Mouse (Mus musculus) thymus, postnatal 4 days (tissue): Measurements from ENCODE around the gene Srf.

Experiments used
- DNase-seq: peaks from one replicate; pipeline ENCODE4 v3.0.0; 2021

Srf gene

GRCm38 (mm10) chr17:46513329-46513728 is 42.6 kb downstream of the Srf start:
- no peak for DNase-seq

GRCm38 (mm10) chr17:46511059-46511710 is 44.8 kb downstream of the Srf start:
- DNase-seq = peak; percentile 30

- no peak for DNase-seq
Measured at GRCm38 (mm10) chr17:46505617-46506016, 50.4 kb downstream of the Srf start.

GRCm38 (mm10) chr17:46503847-46504638 is 51.9 kb downstream of the Srf start:
- no peak for DNase-seq

- DNase-seq = no peak
Measured at GRCm38 (mm10) chr17:46502775-46503174, 53.2 kb downstream of the Srf start.
